In the genomic region with DNA sequence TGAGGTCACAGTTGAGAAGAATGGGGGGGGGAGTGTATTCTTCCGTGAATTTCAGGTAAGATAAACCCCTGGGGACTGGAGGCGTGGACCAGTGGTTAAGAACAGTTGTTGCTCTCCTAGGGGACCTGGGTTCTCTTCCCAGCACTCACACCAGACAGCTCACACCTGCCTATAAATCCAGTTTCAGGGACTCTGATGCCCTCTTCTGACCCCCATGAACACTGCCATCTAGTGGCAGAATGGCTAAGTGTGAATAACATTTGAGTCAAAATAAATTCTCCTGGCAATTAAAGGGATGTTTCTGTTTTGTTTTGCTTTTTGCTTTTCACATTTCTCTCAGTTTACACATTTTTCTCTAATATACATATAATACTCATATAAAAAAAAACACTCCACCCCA, we compare ENCODE assay signal across 8 mouse cellular contexts.
A peak's percentile ranks its signal among the peaks of the same experiment; 100 is the strongest.
DNase-seq lines count a peak whose midpoint lies in the region; ATAC-seq and TF ChIP-seq lines count a peak whose summit lies in the region.

No protein-coding gene starts in this region.

- no peak for TF ChIP-seq CTCF in thymus, adult 2 months (IDR thresholded peaks at IDR 0.05; ENCODE audit: borderline replicate concordance, control insufficient read depth, extremely low read depth, insufficient read depth, low read length, poor library complexity)
- TF ChIP-seq CTCF in cortical plate, adult 2 months (IDR thresholded peaks at IDR 0.05; ENCODE audit: extremely low read depth, insufficient read depth, low read length) = peak; percentile 50
- TF ChIP-seq CTCF in stomach, postnatal 0 days (IDR thresholded peaks at IDR 0.05; ENCODE audit: low read depth) = peak; percentile 78

- DNase-seq in embryo, embryonic 10 days (ENCODE audit: low spot score) = peak; percentile 68
- no peak for DNase-seq in embryo, embryonic 9.5 days (ENCODE audit: extremely low spot score)
- peak; percentile 7 for DNase-seq in thymus, adult 2 months
- DNase-seq in thymus, postnatal 25 days = no peak
- no peak for DNase-seq in stomach, postnatal 0 days (ENCODE audit: low spot score)
- no peak for DNase-seq in adrenal gland, postnatal 36 days
- DNase-seq in frontal cortex, postnatal 10 days (ENCODE audit: low spot score in 2 of 2) = no peak

- ATAC-seq in stomach, postnatal 0 days (ENCODE audit: low FRiP score, low TSS enrichment) = no peak

- no peaks in the 10 kb centered on the region for H3K4me1 ChIP-seq in thymus, adult 2 months (replicated peaks; ENCODE audit: control insufficient read depth, insufficient read depth, low read length)
- peaks cover 6% of the 10 kb centered on the region for H3K4me1 ChIP-seq in cortical plate, adult 2 months (ENCODE audit: control insufficient read depth, insufficient read depth, low read length)
- H3K4me1 ChIP-seq in stomach, postnatal 0 days (replicated peaks; ENCODE audit: control insufficient read depth, insufficient read depth) = no peaks in the 10 kb centered on the region

- H3K27ac ChIP-seq in thymus, adult 2 months (ENCODE audit: control insufficient read depth, insufficient read depth, low read length) = no peak overlapping the region
- H3K27ac ChIP-seq in cortical plate, adult 2 months (ENCODE audit: insufficient read depth, low read length) = no peak overlapping the region
- H3K27ac ChIP-seq in stomach, postnatal 0 days (replicated peaks) = no peak overlapping the region

- no peaks in the 10 kb centered on the region for H3K9me3 ChIP-seq in stomach, postnatal 0 days (ENCODE audit: control insufficient read depth, low read length)

- WGBS in thymus, adult 2 months = 95% methylated on average over 2 of the region's 2 CpGs
- WGBS in stomach, postnatal 0 days = 66% methylated on average over 2 of the region's 2 CpGs

- TF ChIP-seq EP300 in stomach, postnatal 0 days (optimal IDR thresholded peaks at IDR 0.05) = no peak

- TF ChIP-seq POLR2A in thymus, adult 2 months (IDR thresholded peaks at IDR 0.05; ENCODE audit: control insufficient read depth, extremely low read depth, insufficient read depth, low read length, poor library complexity) = no peak
- TF ChIP-seq POLR2A in cortical plate, adult 2 months (IDR thresholded peaks at IDR 0.05; ENCODE audit: extremely low read depth, insufficient read depth, low read length) = no peak

- H3K9ac ChIP-seq in stomach, postnatal 0 days (ENCODE audit: low read length) = no peak overlapping the region

- no peak overlapping the region for H3K4me2 ChIP-seq in stomach, postnatal 0 days (replicated peaks; ENCODE audit: low read depth)

- no peaks in the 10 kb centered on the region for H3K27me3 ChIP-seq in thymus, adult 2 months (ENCODE audit: control insufficient read depth, insufficient read depth, low read length)
- H3K27me3 ChIP-seq in stomach, postnatal 0 days (ENCODE audit: control insufficient read depth, insufficient read depth, low read length) = no peaks in the 10 kb centered on the region

- H3K4me3 ChIP-seq in thymus, adult 2 months (ENCODE audit: control insufficient read depth, insufficient read depth, low read length) = no peak overlapping the region
- H3K4me3 ChIP-seq in cortical plate, adult 2 months (ENCODE audit: insufficient read depth, low read length) = no peak overlapping the region
- no peak overlapping the region for H3K4me3 ChIP-seq in stomach, postnatal 0 days (ENCODE audit: low read depth, low read length)

- no peaks in the 10 kb centered on the region for H3K36me3 ChIP-seq in thymus, adult 2 months (ENCODE audit: control insufficient read depth, insufficient read depth, low read length)
- no peaks in the 10 kb centered on the region for H3K36me3 ChIP-seq in stomach, postnatal 0 days (ENCODE audit: control insufficient read depth, insufficient read depth, low read length)

Comparison
In these comparisons a context has a peak if more than half of its experiments do, and no peak if none do; other contexts are left out.
1. DNase-seq: peak in embryo, embryonic 10 days (single experiment) and thymus, adult 2 months (single experiment); none in embryo, embryonic 9.5 days (single experiment), thymus, postnatal 25 days (single experiment), stomach, postnatal 0 days (single experiment), adrenal gland, postnatal 36 days (0 of 2) and frontal cortex, postnatal 10 days (0 of 2).